Mouse (Mus musculus) MEL (cell line): ENCODE measurements at regions not wholly inside any gene's neighbourhood (a gene's known extent, or its start where the extent isn't known, plus 50 kb on each side); places are given as distances from the start of the nearest gene placed in this dataset.

Experiments used
- BHLHE40 ChIP-seq: IDR thresholded peaks from 2 replicates; pipeline ENCODE4 v1.6.1; 2012; ENCODE audit warnings: low read depth, mild to moderate bottlenecking, inconsistent platforms, low read length, improper control_type of control experiment, borderline replicate concordance
- CHD2 ChIP-seq: IDR thresholded peaks from 2 replicates; pipeline ENCODE4 v1.6.1; 2011; ENCODE audit warnings: low read length, improper control_type of control experiment
- CTCF ChIP-seq, 3 experiments: IDR thresholded peaks in 2 of 3; conservative IDR thresholded peaks in 1 of 3; 2 replicates each; pipeline ENCODE4 v1.5.1; 2011 to 2012; ENCODE audit warnings: low read length in 3 of 3, low read depth in 2 of 3, mild to moderate bottlenecking in 2 of 3, improper control_type of control experiment in 1 of 3, inconsistent platforms in 1 of 3, mixed read lengths in 1 of 3, moderate library complexity in 1 of 3; ENCODE audit not compliant: control insufficient read depth in 1 of 3, insufficient read depth in 1 of 3, poor library complexity in 1 of 3, severe bottlenecking in 1 of 3
- ELF1 ChIP-seq: IDR thresholded peaks from 2 replicates; pipeline ENCODE4 v1.6.1; 2014; ENCODE audit warnings: low read depth, mild to moderate bottlenecking, inconsistent platforms, low read length, improper control_type of control experiment, moderate library complexity
- EP300 ChIP-seq, 2 experiments: IDR thresholded peaks; 2 replicates each; pipeline ENCODE4 v1.6.1; 2011; ENCODE audit warnings: improper control_type of control experiment in 2 of 2, low read length in 2 of 2, low read depth in 1 of 2, mild to moderate bottlenecking in 1 of 2
- GATA1 ChIP-seq: IDR thresholded peaks from 2 replicates; pipeline ENCODE4 v1.6.1; 2011; ENCODE audit warnings: low read depth, low read length, improper control_type of control experiment
- HCFC1 ChIP-seq: IDR thresholded peaks from 2 replicates; pipeline ENCODE4 v1.6.1; 2012; ENCODE audit warnings: low read depth, mild to moderate bottlenecking, inconsistent platforms, low read length, improper control_type of control experiment, moderate library complexity
- POLR2A ChIP-seq, 2 experiments: IDR thresholded peaks; 2 replicates each; pipeline ENCODE4 v1.6.1; 2011 to 2012; ENCODE audit warnings: low read length in 2 of 2, mild to moderate bottlenecking in 2 of 2, control low read depth in 1 of 2, improper control_type of control experiment in 1 of 2, low read depth in 1 of 2, moderate library complexity in 1 of 2; ENCODE audit not compliant: control insufficient read depth in 1 of 2, insufficient read depth in 1 of 2, poor library complexity in 1 of 2
- RCOR1 ChIP-seq: IDR thresholded peaks from 2 replicates; pipeline ENCODE4 v1.6.1; 2012; ENCODE audit warnings: low read depth, mild to moderate bottlenecking, inconsistent platforms, low read length, improper control_type of control experiment
- TBP ChIP-seq: IDR thresholded peaks from 2 replicates; pipeline ENCODE4 v1.8.0; 2011; ENCODE audit warnings: low read depth, low read length, improper control_type of control experiment
- TCF12 ChIP-seq: IDR thresholded peaks from 2 replicates; pipeline ENCODE4 v1.6.1; 2014; ENCODE audit warnings: low read depth, mild to moderate bottlenecking, inconsistent platforms, low read length, improper control_type of control experiment, moderate library complexity
- UBTF ChIP-seq: IDR thresholded peaks from 2 replicates; pipeline ENCODE4 v1.6.1; 2012; ENCODE audit warnings: low read depth, mild to moderate bottlenecking, inconsistent platforms, low read length, improper control_type of control experiment, moderate library complexity, borderline replicate concordance; ENCODE audit not compliant: insufficient read depth
- ZMIZ1 ChIP-seq: IDR thresholded peaks from 2 replicates; pipeline ENCODE4 v1.6.1; 2012; ENCODE audit warnings: low read depth, mild to moderate bottlenecking, inconsistent platforms, low read length, improper control_type of control experiment, moderate library complexity

- no peak for TF ChIP-seq TBP
- TF ChIP-seq CTCF (IDR thresholded peaks at IDR 0.05 in 2 of 3, conservative IDR thresholded peaks at IDR 0.05 in 1 of 3; ENCODE audit: control insufficient read depth in 1 of 3, insufficient read depth in 1 of 3, low read depth in 2 of 3, low read length in 3 of 3, poor library complexity in 1 of 3, severe bottlenecking in 1 of 3) = no peak
- no peak for TF ChIP-seq HCFC1
- no peak for TF ChIP-seq RCOR1
- TF ChIP-seq UBTF = no peak
- TF ChIP-seq BHLHE40 = no peak
- TF ChIP-seq CHD2 = no peak
- no peak for TF ChIP-seq ELF1
- no peak for TF ChIP-seq POLR2A (IDR thresholded peaks at IDR 0.05; ENCODE audit: control insufficient read depth in 1 of 2, insufficient read depth in 1 of 2, low read depth in 1 of 2, low read length in 2 of 2, poor library complexity in 1 of 2)
- no peak for TF ChIP-seq GATA1
- TF ChIP-seq EP300 (IDR thresholded peaks at IDR 0.05; ENCODE audit: low read depth in 1 of 2, low read length in 2 of 2) = no peak
- TF ChIP-seq TCF12 = no peak
- TF ChIP-seq ZMIZ1 = no peak
Observed at GRCm38 (mm10) chr13:47894331-47894730, 366.7 kb upstream of the Id4 start.
